Mouse (Mus musculus) megakaryocyte, embryonic 14.5 days (primary cell): ENCODE results near the gene Bcas3.

Experiments
- FLI1 ChIP-seq: IDR thresholded peaks from 2 replicates; pipeline ENCODE4 v1.6.1; 2012; ENCODE audit warnings: low read length, inconsistent platforms, mixed read lengths
- GATA1 ChIP-seq: IDR thresholded peaks from 3 replicates; pipeline ENCODE4 v1.6.1; 2012; ENCODE audit warnings: mixed read lengths, low read length, inconsistent platforms, borderline replicate concordance

DNA sequence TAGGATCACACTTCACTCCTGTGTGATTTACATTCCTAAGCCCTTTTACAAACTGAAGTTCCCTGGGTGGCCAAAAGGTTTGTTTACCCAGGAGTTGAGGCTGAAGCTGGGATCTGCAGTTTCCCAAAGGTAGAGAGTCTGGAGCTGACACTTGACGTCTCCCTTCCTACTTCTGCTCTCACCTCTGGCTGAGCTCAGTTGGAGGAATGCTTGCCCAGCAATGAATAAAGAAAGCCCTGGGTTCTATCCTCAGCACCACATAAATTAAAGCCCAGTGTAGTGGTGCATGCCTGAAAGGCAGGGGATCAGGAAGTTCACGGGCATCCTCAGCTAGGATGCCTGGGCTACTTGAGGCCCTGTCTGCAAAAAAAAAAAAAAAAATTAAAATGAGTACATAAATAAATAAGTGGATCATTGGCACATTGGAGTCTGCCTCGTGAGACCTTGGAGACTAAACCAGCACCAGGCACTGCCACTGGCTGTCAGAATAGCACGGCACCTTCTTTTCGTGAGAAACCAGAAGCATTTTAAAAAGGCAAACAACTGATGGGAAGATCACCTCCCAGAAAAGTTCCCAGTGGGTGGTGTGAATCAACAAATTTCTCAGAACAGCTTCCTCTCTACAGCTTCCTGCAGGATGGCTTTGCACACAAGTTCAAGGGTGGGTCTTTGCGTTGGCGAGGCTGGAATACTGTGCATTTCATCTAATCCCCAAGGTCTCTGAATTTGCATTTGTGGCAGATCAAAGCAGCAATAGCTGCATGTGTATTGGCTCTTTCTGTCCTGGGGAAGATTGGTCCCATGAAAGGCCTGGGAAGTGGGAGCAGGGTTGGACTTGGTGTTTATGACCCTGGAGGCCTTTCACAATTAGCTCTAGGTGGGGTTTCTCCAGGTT lies 381.6 kb downstream of the Bcas3 start:
- no peak for TF ChIP-seq GATA1
- TF ChIP-seq FLI1 = no peak
